Mouse (Mus musculus) cerebellum, adult 11-12 months (tissue): ENCODE data around the gene Rgp1.
"Not testable (repeated sequence)": the region's sequence is repeated elsewhere in the genome, so short reads cannot be mapped to it uniquely, and the experiment has no call there.

Experiments
- DNase-seq: peaks from one replicate; pipeline ENCODE4 v3.0.0; 2022

The Rgp1 gene

GRCm38 (mm10) chr4:43562769-43563600 is 15.5 kb upstream of the Rgp1 start:
- DNase-seq = no peak

- DNase-seq = no peak
Measured at GRCm38 (mm10) chr4:43563601-43563875, 15.0 kb upstream of the Rgp1 start.

GRCm38 (mm10) chr4:43564231-43564630 is 14.3 kb upstream of the Rgp1 start:
- DNase-seq = no peak

- DNase-seq = no peak
Measured at GRCm38 (mm10) chr4:43567140-43567539, 11.4 kb upstream of the Rgp1 start.

DNA sequence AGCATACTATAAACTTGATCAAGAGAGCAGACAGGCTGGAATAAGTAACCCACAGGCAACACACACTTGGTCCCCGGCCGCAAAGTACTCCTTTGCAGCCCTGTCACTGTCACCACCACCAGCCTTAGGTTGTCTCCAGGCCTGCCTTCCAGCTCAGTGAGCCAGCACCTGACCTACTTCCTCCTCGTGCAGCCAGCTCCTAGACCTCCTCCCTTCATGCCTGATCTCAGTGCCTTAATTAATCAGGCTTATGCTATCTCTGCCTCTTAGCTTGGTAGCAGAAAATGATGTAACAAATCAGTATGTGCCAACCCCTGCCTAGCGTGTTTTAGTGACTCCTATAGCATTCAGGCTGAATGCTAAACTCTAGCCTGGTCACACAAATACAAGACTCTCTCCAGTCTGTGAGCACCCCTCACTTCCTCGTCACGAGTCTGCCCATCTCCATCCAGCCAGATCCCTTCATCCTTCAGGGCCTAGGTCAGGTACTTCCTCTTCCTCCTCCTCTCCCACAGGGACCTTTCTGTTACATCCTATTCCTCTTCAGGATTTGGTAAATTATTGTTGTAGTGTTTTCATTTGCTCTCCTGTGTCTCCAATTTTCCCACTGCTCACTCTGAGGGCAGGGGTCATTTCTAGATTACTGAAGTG is 7.0 kb upstream of the Rgp1 start:
- DNase-seq = no peak

GRCm38 (mm10) chr4:43573561-43573960 is 5.0 kb upstream of the Rgp1 start:
- no peak for DNase-seq

- no peak for DNase-seq
Measured at GRCm38 (mm10) chr4:43575356-43575755, 3.2 kb upstream of the Rgp1 start.

GRCm38 (mm10) chr4:43577237-43577881 is 1.2 kb upstream of the Rgp1 start:
- DNase-seq = no peak

DNA sequence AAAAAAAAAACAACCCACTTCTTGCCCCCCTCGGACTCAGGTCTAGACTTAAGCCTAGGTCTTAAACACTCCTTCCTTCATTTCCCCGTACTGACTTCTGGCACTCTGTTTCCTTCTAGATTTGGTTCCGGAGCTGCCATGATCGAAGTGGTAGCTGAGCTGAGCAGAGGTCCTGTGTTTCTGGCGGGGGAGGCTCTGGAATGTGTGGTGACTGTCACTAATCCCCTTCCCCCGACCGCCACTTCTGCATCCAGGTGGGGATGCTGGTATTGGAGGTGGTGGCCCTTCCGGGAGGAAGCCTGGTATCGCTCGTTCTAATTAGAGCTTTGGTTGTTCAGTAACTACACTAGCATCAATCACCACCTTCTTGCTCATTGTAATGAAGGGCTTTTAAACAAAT is 741 bp downstream of the Rgp1 start:
- peak; percentile 19 for DNase-seq

GRCm38 (mm10) chr4:43579731-43580130 is 1.2 kb downstream of the Rgp1 start:
- peak; percentile 17 for DNase-seq

DNA sequence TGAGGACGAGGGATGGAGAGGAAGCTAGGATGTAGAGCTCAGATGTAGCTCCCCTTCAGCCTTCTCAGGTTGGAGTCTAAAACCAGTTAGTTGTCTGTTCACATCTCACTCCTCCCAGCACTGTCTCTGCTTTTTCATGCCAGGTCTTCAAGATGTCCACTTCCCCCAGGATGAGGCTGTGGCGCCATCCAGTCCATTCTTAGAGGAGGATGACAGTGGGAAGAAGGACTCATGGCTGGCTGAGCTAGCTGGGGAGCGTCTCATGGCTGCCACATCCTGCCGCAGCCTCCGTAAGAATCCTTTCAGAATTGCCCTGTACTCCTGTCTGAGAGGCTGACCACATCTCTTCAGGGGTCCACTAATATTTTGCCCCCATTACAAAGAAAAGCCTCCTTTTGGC is 2.2 kb downstream of the Rgp1 start:
- DNase-seq = peak; percentile 9

DNA sequence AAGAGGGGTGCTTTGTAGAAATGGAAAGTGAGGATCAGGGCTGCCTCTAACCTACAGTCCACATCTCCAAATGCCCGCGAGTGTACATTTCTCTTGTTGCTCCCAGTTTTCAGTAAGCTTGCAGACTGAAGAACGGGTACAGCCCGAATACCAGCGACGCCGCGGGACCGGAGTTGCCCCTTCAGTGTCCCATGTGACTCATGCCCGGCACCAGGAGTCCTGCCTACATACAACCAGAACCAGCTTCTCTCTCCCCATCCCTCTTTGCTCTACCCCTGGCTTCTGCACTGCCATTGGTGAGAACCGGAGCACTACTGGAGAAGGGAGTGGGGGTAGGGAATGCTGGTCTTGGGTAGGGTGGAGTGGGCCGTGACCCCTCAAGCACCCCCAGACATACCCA is 2.9 kb downstream of the Rgp1 start:
- peak; percentile 7 for DNase-seq

DNA sequence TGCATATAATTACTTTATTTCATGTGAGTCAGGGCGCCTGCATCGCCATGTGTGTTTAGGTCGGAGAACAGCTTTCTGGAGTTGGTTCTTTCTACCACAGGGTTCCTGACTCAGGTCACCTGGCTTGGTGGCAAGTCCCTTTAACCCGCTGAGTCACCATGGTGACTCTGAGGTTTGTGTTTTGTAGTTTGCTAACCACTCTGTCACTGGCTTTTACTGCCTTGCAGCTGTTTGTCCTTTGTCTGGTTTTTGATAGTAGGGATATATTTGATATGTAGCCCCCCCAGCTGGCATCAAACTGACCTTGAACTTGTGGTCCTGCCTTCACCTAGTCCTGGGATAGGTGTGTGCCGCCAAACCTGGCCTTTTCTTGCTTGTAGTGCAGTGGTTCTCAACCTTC is 3.7 kb downstream of the Rgp1 start:
- no peak for DNase-seq

- no peak for DNase-seq
Measured at GRCm38 (mm10) chr4:43583421-43583820, 4.9 kb downstream of the Rgp1 start.

DNA sequence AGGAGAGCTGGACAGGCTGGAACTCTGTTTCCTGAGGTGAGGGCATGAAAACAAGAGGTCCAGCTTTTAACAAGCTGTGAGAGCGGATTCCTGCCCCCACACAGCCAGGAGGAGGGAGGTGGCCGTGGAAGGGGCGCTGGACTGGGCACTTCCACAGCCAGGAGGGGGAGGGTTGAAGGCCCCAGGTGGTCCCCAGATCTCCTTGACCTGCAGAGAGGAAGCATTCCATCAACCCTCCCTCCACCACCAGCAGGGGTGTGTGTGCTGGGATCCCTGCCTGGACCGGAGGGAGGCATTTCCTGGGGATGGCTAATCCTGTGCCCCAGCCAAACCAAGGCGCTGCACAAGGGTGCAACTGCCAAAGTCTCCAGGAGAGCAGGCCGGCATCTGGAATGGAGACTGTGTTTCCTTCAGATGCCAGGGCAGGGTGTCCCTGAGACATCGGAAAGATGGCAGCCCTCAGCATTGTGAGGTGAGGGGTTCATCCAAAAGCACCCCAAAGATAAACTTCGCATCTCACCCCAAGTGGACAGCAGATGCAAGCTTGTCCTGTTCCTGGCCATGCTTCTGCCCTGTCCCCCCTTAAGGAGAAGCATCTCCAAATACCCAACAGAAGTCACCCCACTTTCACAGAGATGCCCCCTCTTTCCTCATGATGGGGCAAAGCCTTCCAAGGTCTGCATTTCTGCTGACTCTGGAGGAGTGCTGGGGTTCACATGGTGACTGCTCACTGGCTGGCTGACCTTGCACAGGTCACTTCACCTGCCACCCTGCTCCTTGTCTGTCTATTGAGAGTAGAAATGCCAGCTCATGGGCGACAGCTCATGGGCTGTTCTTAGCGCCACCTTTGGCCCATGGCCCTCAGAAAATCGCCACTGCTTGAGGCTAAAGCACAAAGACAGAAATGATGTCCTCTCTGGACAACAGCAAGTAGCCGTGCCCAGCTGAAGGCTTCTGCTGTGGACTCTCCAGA is 6.2 kb downstream of the Rgp1 start, which contains the start of gene Msmp:
TSS of gene Msmp (minus strand) at position 51 of the 973 bp plus-strand sequence.
- peak; percentile 13 for DNase-seq

DNA sequence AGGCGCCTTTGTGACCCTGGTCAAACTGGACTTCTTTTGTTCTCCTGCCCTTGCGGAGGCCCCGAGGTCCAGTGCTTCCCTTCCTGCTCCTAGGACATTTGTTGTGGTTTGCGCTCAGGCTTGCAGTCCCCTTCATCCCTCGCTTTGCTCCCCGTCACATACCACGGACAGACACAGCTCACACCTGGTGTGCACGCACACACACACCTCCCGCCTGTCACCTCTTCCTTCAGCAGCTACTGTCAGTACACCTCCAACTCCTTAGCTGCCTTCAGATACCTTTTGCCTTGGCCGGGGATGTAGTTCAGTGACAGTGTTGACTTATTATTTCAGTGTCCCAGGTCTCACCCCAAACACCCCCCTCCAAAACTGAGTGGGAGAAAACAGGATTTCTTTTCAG is 7.2 kb downstream of the Rgp1 start:
- DNase-seq = no peak

GRCm38 (mm10) chr4:43586411-43586810 is 7.9 kb downstream of the Rgp1 start:
- peak; percentile 8 for DNase-seq

- no peak for DNase-seq
Measured at GRCm38 (mm10) chr4:43587681-43588080, 9.2 kb downstream of the Rgp1 start.

GRCm38 (mm10) chr4:43591543-43591942 is 13.0 kb downstream of the Rgp1 start:
- no peak for DNase-seq

GRCm38 (mm10) chr4:43591961-43592360 is 13.4 kb downstream of the Rgp1 start:
- no peak for DNase-seq

DNA sequence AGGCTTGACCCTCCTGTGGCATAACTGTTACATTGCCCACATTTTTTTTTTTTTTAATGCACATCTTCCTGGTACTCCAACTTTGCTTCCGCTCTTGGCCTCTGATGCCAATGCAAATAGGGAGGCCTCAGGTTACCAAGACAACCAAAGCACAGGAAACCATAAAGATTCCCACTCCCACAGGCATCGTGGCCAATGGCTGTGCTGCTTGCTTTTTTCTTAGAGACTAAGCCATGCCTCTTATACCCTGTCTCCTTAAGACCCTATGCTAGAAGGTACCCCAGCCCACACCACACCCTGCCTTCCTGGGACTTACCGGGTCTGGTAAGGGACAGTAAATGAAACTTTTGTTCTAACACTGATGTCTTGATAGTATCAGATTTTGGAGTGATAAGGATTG is 14.9 kb downstream of the Rgp1 start:
- DNase-seq = no peak

- DNase-seq = not testable (repeated sequence)
Measured at GRCm38 (mm10) chr4:43596597-43596996, 18.1 kb downstream of the Rgp1 start.

- no peak for DNase-seq
Measured at GRCm38 (mm10) chr4:43598200-43598599, 19.7 kb downstream of the Rgp1 start.
